Comparison of ENCODE assay signal across 1 mouse cellular context in genomic region chr11:11691324-11692058, GRCm38 (mm10).
TF ChIP-seq lines count a peak whose summit lies in the region.

No protein-coding gene starts in this region.

TF ChIP-seq in CH12.LX, 34 proteins besides CTCF, POLR2A, EP300 and RAD21 (continued from another document):
- TF ChIP-seq ZC3H11A (IDR thresholded peaks at IDR 0.05; ENCODE audit: low read depth, low read length) (no peak), ZNF384 (IDR thresholded peaks at IDR 0.05; ENCODE audit: low read depth, low read length) (peak; percentile 34; the same call in 1 of the 2 replicates), HCFC1 (IDR thresholded peaks at IDR 0.05; ENCODE audit: low read depth, low read length) (no peak), ETS1 (conservative IDR thresholded peaks at IDR 0.05; ENCODE audit: low read depth, low read length) (peak; percentile 56; the same call in 1 of the 2 replicates), NELFE (IDR thresholded peaks at IDR 0.05; ENCODE audit: low read depth, low read length) (no peak; the same call in none of the 2 replicates), MAX (IDR thresholded peaks at IDR 0.05; ENCODE audit: low read length) (peak; percentile 89), MXI1 (IDR thresholded peaks at IDR 0.05; ENCODE audit: low read depth, low read length) (peak; percentile 59; the same call in 1 of the 2 replicates), E2F4 (IDR thresholded peaks at IDR 0.05; ENCODE audit: insufficient replicate concordance, low read depth, low read length) (no peak), ZKSCAN1 (IDR thresholded peaks at IDR 0.05; ENCODE audit: borderline replicate concordance, low read depth, low read length) (no peak), ZMIZ1 (IDR thresholded peaks at IDR 0.05; ENCODE audit: low read depth, low read length) (peak; percentile 59; the same call in 1 of the 2 replicates), USF1 (IDR thresholded peaks at IDR 0.05; ENCODE audit: low read depth, low read length) (no peak), MAZ (IDR thresholded peaks at IDR 0.05; ENCODE audit: low read depth, low read length) (0 out of 2 replicates have a peak, but pooled peaks have one; percentile 5), MAFK (IDR thresholded peaks at IDR 0.05; ENCODE audit: insufficient replicate concordance, low read length) (no peak), MYC (IDR thresholded peaks at IDR 0.05; ENCODE audit: low read depth, low read length) (peak; percentile 96), MEF2A (IDR thresholded peaks at IDR 0.05; ENCODE audit: borderline replicate concordance, low read depth, low read length) (peak; percentile 54; the same call in 1 of the 2 replicates)
TF ChIP-seq in CH12.LX: peak in this region for 14.
